Mouse (Mus musculus): ENCODE results near the gene Pcx.
A peak's percentile ranks its signal among the peaks of the same experiment; 100 is the strongest.

Gene Pcx

DNA sequence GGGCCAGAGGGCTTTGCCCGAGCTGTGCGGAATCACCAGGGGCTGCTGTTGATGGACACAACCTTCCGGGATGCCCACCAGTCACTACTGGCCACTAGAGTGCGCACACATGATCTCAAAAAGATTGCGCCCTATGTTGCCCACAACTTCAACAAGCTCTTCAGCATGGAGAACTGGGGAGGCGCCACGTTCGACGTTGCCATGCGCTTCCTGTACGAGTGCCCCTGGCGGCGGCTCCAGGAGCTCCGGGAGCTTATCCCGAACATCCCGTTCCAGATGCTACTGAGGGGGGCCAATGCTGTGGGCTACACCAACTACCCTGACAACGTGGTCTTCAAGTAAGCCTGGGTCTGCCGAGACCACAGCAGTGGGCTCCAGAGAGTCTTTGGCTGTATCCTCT, 107.9 kb downstream of the Pcx start:
- DNase-seq (ENCODE audit: low read depth, low spot score) = peak; percentile 12

DNA sequence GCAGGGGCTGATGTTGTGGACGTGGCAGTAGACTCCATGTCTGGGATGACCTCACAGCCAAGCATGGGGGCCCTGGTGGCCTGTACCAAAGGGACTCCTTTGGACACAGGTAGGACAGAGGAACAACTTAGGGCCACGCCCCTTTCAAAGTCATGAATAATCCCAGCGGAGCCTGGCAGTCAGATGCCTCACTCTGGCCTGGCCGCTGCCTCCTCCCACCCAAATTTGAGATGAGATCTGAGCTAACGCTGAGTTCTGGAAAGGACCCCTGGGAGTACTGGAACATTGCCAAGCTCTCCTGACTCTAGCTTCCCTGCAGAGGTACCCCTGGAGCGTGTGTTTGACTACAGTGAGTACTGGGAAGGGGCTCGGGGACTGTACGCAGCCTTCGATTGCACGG, 109.2 kb downstream of the Pcx start:
- no peak for DNase-seq (ENCODE audit: low read depth, low spot score)

DNA sequence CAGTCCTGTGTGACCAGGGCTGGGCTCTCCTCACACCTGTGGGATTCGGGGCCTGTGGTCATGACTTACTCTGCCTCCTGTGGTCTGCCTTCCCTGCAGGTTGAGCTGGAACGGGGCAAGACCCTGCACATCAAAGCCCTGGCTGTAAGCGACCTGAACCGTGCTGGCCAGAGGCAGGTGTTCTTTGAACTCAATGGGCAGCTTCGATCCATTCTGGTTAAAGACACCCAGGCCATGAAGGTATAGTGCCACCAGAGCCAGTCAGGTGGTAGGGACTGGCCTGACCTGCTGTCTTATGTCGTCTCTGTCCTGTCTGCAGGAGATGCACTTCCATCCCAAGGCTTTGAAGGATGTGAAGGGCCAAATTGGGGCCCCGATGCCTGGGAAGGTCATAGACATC, 110.4 kb downstream of the Pcx start:
- no peak for DNase-seq (ENCODE audit: low read depth, low spot score)

DNA sequence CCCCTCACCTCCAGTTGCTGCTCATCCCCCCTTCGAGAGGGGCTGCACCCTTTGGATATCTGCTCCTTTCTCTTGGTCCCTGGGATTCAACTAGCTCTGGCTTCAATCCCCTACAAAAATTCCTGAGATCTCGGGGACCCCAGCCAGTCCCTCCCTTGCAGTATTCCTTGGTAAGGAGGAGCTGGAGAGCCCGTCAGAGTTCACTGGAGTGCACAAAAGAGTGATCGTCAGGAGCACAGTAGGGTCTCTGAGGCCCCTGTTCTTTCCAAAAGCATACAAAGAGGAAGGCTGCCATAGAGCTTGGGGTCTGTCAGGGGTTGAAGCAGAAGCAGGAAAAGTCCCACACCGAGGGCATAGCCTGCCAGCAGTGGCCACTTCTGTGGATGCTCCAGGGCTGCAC, 112.5 kb downstream of the Pcx start:
- DNase-seq (ENCODE audit: low read depth, low spot score) = no peak

DNA sequence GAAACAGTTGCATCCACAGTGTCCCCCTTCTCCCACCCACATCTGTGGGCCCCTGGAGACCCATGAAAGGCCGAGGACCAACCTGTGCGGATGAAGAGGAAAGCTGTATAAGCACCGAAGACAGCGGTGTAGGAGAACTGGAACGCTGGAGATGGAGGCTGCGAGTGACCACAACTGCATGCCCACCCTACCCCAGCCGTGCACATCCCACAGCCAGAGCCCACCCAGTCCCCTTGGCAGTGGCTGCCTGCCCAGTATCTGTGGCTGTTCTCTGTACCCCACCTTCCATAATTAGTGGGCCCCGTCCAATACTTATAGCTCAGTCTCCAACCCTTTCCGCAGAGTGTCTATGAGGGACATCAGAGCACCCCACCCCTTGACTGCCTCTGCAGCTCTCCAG, 113.1 kb downstream of the Pcx start:
- DNase-seq (ENCODE audit: low read depth, low spot score) = no peak

DNA sequence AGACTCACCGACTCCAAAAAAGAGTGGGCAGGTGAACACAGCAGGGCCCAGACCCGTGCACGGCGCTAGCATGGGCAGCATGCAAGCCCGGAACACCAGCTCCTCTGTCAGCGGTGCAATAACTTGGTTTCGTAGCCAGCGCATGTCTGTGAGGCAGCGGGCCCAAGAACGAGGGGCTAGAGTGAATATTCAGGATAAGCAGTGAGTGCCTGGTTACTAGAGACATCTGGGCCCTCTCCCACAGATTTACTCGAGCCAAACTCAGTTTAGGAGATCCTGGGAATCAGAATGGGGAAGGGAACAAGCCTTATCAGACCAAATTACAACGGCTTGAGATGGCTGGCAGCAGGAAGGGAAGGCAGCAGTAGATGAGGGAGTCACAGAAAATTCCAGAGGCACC, 113.7 kb downstream of the Pcx start:
- no peak for DNase-seq (ENCODE audit: low read depth, low spot score)

DNA sequence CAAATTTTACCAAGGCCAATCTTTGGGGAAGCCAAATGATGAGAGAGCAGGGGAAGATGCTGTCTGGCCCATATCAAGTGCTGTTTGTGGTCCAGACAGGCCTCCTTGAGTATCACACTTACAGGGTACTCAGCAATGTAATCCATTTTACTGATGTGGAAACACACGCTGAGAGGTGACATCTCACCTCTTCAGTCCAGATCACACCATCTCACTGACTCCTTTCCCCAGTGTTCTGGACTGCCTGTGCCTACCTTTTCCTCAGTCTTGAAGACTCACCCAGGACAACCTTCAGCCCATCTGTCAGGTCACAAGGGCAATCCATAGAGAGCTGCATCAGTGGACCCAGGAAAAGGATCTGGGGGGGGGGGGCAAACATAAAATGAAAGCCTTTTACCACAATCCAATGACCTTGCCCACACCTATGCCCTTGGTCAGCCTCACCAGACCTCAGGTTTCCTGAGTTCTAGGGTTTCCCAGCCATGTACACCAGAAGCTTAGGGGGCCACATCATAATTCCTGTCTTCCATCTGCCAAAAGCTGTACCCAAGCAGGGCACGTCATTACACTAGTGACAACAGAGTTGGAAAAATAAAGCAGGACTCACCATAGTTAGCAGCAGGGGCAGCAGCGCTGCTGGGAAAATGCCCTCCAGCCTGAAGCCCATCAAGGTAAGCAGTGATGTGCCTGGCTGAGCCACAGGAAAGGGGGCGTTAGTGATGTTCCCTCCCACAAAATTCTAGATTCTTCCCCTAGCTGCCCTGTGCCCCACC, 114.3 kb downstream of the Pcx start:
- no peak for DNase-seq (ENCODE audit: low read depth, low spot score)

DNA sequence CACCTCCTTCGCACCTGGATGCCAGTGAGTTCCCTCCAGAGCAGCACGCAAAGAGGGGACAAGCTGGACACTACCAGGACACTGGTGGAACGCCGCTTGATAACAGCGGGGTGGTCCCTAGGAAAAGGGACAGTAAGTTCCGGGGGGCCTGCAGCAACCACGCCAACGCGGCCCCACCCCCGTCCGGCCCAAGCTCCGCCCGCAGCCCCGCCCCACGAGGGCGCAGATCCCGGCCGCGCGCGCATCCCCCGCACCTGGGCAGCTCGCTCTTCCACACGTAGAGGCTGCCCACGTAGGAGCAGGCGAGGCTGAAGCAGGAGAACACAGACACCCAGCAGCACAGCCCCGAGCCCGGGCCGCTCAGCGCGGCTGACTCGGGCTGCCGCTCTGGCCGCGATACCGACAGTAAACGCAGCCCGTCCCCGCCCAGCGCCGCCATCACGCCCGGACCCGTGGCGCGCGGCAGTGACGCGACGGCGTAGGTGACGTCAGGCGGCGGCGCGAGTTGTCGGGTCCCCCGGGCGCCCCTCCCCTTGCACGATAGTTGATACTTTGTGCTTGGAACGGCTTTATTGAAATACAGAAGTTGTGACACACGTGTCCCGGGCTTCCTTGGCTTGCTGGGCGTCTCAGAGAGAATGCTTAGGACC, 115.0 kb downstream of the Pcx start, which contains the start of gene Rce1:
Gene Rce1, minus strand, starts transcription at position 463 of the 650 bp plus-strand sequence.
- peak; percentile 81 for DNase-seq (ENCODE audit: low read depth, low spot score)

DNA sequence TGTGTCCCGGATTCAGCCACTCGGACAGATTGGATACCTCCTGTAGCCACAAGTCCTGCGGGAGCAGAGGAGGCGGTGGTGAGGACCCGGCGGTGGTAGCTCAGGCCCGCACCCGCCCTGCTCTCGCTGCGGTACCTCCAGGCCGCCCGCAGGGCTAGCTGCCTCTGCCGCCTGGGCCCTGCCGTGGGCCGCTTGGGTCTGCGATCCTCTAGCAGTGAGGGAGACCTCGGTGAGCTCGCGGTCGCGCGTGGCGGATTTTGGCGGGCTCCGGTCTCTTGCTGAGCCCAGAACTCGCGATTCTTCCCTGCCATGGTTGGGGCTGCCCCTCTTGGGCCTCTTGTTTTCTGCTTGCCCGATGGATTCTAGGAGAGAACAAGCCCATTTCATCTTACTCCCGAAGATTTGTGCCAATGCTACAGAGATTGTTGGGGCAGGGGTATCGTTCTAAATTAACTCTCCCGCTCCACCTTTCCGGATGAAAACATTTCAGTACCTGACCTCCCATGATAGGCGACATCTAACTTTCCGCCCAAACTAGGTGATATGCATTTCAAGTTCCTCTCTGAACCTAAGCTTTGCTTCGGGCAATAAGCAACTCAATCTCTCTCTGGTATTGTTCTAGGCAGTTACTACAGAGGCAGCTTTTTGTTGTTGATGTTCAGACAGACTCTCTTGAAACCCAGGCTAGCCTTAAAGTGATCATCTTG, 115.7 kb downstream of the Pcx start:
- no peak for DNase-seq (ENCODE audit: low read depth, low spot score)

DNA sequence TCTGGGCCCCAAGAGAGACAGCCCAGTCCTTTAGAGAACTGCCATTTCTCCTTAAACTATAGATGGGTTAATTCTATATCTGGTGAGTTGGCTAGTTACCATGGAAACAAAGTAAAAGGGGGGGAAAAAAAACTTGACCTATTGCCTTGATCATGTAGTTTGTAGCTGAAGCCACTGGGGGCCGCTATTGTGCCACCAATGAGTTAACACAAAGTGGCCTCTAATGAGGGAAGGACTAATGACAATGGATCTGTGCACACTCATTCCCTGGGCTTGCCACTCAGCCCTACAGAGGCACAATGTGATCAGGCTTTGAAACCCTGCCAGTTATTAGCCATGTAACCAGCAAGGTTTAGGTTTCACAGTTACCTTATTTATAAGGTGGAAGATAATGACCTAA, 118.5 kb downstream of the Pcx start:
- DNase-seq (ENCODE audit: low read depth, low spot score) = peak; percentile 76

DNA sequence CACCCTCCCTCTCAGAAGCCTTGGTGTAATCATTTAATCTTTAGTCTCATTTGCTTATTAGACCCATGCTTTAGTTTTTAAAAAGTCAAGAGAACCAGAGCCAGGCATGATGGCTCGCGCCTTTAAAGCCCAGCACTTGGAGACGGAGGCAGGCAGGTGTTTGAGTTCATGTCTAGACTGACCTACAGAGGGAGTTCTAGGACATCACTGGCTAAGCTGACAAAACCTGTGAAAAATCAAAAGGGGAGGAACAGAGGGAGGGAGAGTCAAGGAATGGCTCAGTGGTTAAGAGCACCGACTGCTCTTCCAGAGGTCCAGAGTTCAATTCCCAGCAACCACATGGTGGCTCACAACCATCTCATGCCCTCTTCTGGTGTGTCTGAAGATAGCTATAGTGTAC, 125.7 kb downstream of the Pcx start:
- DNase-seq (ENCODE audit: low read depth, low spot score) = no peak

DNA sequence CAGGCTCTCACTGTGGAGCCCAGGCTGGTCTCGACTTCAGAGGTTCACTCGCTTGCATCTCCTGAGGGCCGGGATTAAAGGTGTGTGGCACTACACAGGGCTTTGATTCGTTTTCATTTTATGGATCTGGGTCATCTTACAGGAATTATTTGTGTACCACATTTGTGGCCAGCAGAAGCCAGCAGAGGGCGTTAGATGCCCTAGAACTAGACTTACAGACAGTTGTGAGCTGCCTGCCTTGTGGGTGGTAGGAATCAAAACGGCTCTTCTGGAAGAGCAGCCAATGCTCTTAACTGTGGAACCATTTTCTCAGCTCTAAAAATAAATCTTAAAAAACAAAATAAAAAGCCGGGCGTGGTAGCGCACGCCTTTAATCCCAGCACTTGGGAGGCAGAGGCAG, 134.0 kb downstream of the Pcx start:
- DNase-seq (ENCODE audit: low read depth, low spot score) = peak; percentile 23

DNA sequence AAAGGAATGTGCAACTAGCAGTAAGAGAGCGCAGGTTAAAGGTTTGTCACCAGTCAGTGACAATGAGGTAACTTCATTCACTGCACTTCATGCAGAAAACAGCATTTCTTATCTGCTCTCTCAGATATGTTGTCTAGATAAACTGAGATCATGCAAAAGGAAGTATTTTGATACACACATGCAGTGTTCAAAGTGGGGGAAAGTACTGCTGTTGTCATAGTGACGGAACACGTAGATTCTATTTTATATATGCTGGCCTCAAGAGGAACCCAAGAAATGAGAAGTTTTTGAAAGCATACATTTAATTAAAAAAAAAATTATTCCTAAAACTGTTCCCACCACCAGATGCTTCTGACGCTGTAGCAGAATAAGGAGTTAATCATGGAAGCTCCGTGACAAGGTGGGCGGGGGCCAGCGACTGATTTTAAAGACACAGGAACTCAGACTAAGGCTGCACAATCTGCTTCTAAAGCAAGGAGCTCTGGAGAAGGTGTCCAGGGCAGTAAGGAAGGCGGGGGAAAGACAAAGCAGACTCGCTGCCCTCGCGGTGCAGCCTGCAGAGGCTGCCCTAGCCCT, 136.7 kb downstream of the Pcx start:
- DNase-seq (ENCODE audit: low read depth, low spot score) = no peak

DNA sequence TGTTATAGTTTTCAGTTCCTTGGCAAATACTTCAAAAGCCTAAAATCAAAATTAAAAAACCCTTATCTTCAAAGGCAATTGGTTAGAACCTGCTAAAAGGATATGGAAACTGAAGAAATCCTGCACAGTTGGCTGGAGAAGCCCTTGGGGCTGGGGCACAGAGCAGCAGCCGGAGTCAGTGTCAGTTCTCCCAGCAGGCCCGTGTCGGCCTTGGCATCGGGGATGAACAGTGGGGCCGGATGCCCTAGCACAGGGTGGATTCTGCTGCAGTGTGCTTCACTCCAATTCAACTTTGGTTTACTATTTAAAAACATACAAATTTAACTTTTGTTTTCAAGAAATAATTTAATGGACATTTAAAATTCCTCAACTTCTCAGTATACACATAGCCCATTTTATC, 147.9 kb downstream of the Pcx start:
- DNase-seq (ENCODE audit: low read depth, low spot score) = no peak

DNA sequence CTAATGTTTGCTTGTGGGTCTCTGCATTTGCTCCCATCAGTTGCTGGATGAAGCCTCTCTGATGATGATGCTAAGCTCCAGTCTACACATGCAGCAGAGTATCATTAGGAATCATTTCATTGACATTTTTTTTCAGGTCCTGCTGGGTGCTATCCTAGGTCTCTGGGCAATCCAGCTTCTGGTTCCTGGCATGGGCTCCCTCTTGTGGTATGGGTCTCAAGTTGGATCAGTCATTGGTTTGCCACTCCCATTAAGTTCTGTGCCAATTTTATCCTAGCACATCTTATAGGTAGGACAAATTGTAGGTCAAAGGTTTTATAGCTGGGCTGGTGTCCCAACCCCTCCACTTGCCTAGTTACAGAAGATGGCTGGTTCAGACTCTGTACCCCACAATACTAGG, 156.5 kb downstream of the Pcx start:
- DNase-seq (ENCODE audit: low read depth, low spot score) = no peak

DNA sequence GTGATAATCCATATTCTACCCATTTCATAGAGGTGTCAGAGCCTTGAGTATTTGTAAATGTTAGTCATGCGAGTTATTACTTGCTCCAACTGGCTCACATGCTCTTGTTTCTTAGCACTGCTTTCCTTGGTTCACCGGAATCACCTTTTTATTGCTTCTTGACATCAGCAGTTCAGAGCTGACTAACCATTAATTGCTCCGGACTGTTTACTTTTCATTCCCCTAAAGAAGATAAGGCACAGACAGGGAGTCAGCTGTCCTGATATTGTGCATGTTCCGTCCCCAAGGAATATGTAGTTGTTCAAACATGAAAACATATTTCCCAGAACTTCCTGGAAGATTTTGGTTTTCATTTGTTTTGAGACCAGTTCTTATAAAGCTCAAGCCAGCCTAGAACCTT, 160.5 kb downstream of the Pcx start:
- DNase-seq (ENCODE audit: low read depth, low spot score) = no peak
